Mouse (Mus musculus) spleen, adult 2 months (tissue): ENCODE results near the gene Oxgr1.
"Not testable (repeated sequence)": the region's sequence is repeated elsewhere in the genome, so short reads cannot be mapped to it uniquely, and the experiment has no call there.

ENCODE experiments used
- CTCF ChIP-seq: fragments of 200-500 bp; IDR thresholded peaks from 2 replicates; pipeline ENCODE4 v1.5.1; 2011; ENCODE audit warnings: mild to moderate bottlenecking, inconsistent platforms; ENCODE audit not compliant: insufficient read depth, insufficient read length, insufficient replicate concordance; ENCODE audit errors: extremely low read depth
- POLR2A ChIP-seq: fragments of 200-500 bp; IDR thresholded peaks from 2 replicates; pipeline ENCODE4 v1.6.1; 2011; ENCODE audit warnings: low read depth, low read length, inconsistent platforms

GRCm38 (mm10) chr14:119986351-119986750, 55.9 kb downstream of the Oxgr1 start:
- not testable (repeated sequence) for TF ChIP-seq POLR2A, CTCF
